Mouse (Mus musculus) gonadal fat pad, adult 2 months (tissue): ENCODE results near the gene Nol10. TPM values are rescaled to one million over a fixed set of nuclear protein-coding genes. Genes with fewer than 3 reads are reported as not detected.
"Not testable (repeated sequence)": the region's sequence is repeated elsewhere in the genome, so short reads cannot be mapped to it uniquely, and the experiment has no call there.

Experiments used
- DNase-seq: peaks from one replicate; pipeline ENCODE4 v3.0.0-alpha.2; 2012; ENCODE audit warnings: low read depth
- polyA plus RNA-seq: library from polyadenylated mRNA; depleted of rRNA; stranded (reverse); fragments of >200 nt; gene quantifications from 2 replicates; pipeline ENCODE4 v1.2.3, GENCODE M21; 2012; rRNA removed

The Nol10 gene
- polyA plus RNA-seq, 1 experiment = 3.8 TPM

GRCm38 (mm10) chr12:17455096-17455495 lies 106.8 kb downstream of the Nol10 start:
- no peak for DNase-seq

DNA sequence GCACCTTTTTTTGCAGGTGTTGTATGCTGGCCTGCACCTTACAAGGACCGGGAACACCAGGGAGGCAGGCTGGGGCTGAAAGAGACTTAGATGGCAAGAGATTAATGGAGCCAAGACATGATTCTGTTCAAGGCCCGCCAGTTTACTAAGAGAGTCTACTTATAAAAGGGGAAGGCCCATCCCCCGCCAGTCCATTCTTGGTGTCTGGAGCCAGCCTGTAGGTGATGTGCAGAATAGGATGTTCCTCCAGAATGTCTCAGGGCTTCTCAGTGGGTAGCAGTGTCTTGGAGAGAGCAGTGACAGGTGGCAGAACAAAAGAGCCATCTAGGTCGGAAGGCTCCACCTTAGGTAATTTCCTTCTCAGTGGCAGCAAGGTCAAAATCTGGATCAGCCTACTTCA lies 111.0 kb downstream of the Nol10 start:
- DNase-seq = not testable (repeated sequence)

DNA sequence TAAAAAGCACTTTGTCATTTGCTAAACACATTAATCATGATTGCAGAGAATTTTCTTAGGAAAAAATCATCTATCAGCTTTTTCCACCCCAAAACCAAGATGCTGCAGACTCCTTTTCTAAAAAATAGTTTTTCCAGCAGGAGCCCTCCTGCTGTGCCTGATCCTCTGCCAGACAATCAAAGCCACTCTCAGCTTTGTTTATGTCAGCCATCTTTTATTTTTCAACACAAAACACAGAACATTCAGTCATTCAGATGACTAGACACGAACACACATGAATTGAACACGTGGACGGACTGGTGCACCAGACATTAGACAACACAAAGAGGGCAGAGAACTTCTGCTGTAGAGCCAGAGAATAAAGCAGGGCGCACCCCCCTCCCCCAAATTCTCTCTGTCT lies 115.4 kb downstream of the Nol10 start:
- no peak for DNase-seq

- DNase-seq = not testable (repeated sequence)
Measured at GRCm38 (mm10) chr12:17464550-17464949, 116.3 kb downstream of the Nol10 start.

GRCm38 (mm10) chr12:17466791-17467190 lies 118.5 kb downstream of the Nol10 start:
- DNase-seq = no peak

DNA sequence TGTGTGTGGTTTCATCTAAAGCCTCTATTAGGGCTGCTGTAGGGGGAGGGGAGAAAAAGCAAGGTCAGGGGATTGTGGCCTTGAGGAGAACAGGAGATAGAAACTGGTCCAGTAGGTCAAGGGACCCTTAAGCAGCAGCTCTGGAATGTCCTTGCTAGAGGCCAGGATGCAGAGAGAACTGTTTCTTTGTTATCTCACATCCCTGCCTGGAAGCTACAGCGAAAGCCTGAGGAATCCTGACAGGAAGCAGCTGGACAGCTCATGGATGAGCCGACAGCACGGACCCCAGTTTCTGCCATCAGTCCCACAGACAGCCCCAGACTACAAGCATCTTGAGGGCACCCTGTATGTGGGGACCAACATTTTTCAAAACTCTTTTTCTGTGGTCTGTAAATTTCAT lies 120.1 kb downstream of the Nol10 start:
- no peak for DNase-seq

- DNase-seq = no peak
Measured at GRCm38 (mm10) chr12:17469869-17470268, 121.6 kb downstream of the Nol10 start.

DNA sequence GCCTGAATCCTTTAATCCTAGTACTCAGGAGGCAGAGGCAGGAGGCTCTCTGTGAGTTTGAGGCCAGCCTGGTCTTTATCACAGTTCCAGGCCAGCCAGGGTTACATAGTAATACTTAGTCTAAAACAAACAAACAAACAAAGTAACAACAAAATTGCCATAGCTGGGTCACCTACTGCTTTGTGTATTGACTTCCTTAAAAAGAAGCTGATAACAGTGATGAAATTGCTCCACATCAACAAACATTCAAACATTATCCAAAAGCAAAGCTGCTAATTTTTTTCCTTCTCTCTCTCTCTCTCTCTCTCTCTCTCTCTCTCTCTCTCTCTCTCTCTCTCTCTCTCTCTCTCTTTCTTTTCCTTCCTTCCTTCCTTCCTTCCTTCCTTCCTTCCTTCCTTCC lies 122.3 kb downstream of the Nol10 start:
- DNase-seq = not testable (repeated sequence)

DNA sequence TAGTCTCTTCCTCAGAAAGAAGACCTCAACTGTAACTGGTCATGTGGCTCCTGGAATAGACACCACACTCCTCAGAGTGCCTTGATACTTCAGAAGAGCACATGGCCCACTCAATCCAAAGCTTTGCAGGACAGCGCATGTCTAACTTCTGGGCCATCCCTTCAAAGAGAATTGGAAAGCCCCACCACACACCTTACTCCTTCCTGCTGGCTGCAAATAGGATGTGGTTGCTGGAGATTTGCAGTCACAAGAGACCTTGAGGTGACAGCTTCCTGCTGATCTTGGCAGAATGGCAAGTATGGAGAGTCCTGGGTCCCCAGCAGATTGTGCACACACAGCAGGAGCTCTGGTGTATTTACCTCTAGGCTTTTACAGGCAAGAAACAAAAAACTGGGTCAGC lies 123.1 kb downstream of the Nol10 start:
- no peak for DNase-seq

- no peak for DNase-seq
Measured at GRCm38 (mm10) chr12:17473128-17473527, 124.9 kb downstream of the Nol10 start.

GRCm38 (mm10) chr12:17473862-17474261 lies 125.6 kb downstream of the Nol10 start:
- no peak for DNase-seq

GRCm38 (mm10) chr12:17474681-17475080 lies 126.4 kb downstream of the Nol10 start:
- DNase-seq = no peak

- no peak for DNase-seq
Measured at GRCm38 (mm10) chr12:17475146-17475545, 126.9 kb downstream of the Nol10 start.

DNA sequence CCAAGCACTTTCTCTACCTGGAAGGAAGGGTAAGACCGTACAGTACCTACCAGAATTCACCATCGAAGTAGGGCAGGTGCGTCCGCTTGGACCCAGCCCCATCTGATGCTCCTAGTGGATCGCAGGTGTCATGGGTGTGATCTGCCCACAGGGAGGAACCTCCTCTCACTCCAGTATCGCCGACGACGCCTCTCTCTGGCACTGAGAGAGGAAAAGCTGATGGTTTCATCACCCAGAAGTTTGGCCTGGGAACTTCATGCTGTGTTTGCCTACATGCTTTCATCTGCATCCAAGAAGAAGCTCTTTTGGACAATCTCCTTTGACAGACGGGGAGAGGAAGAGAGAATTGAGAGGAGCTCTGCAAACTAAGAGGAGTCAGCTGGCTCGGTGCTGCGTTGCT lies 129.9 kb downstream of the Nol10 start:
- no peak for DNase-seq

- no peak for DNase-seq
Measured at GRCm38 (mm10) chr12:17478856-17479255, 130.6 kb downstream of the Nol10 start.

Other genes with a start within 250 kb of the Nol10 start
- 0.57 and 0.93 TPM in 2 replicates for gene Kcnf1, start 171.6 kb upstream of the Nol10 start, polyA plus RNA-seq
- 207 and 284 TPM in 2 replicates for gene Pdia6, start 81.9 kb upstream of the Nol10 start, polyA plus RNA-seq
- gene Atp6v1c2, start 19.1 kb upstream of the Nol10 start, polyA plus RNA-seq = 9.9 and 18.3 TPM in 2 replicates
- 102 and 131 TPM in 2 replicates for gene Odc1, start 196.3 kb downstream of the Nol10 start, polyA plus RNA-seq